Mouse (Mus musculus) heart, adult 8-10 months (tissue): ENCODE data around the gene Oasl2. TPM values are rescaled to one million over a fixed set of nuclear protein-coding genes. Genes with fewer than 3 reads are reported as not detected.
"Not testable (repeated sequence)": the region's sequence is repeated elsewhere in the genome, so short reads cannot be mapped to it uniquely, and the experiment has no call there.

Experiments used
- DNase-seq: peaks from one replicate; pipeline ENCODE4 v3.0.0; 2022; ENCODE audit warnings: low spot score
- total RNA-seq, 4 experiments: library from RNA; stranded (reverse); gene quantifications; 2 replicates each; pipeline ENCODE4 v1.2.4; 2022

Oasl2 gene
- total RNA-seq: 1 to 10 TPM; 3.5 to 4.6 (median 4.3) TPM

DNA sequence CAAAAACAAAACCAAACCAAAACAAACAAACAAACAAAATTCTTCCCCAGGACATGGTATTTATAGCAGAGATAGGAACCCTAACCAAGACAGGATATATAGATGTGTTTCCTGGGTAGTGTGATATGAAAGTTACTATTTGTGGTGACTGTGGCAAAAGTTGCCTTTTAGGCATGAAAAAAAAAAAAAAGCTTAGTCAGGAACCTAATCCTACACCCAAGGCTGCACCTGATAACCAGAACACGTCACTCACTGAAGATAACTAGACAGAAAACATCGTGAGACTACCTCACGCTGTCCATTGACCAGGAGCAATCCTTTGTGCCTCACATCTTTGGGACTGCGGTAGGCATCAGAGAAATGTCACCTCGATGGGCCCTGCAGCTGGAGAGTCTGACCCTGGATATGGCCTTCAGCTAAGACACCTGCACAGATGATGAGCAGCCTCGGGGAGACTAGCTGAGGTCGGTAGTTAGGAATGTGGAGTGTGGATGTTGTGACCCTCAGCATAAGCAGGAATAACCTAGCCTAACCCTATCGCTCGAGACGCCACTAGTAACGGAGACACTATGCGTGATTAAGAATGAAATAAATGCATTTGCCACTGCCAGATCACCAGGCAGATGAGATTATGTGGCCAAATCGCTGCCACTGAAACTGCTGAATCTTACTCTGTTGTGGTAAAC lies at the start of gene Oasl2:
Gene Oasl2 (plus strand): TSS at position 249 of the 686 bp plus-strand sequence.
- DNase-seq: peak; percentile 19

- no peak for DNase-seq
Observed at GRCm38 (mm10) chr5:114851565-114852236, 45.0 kb upstream of the Oasl2 start.

- not testable (repeated sequence) for DNase-seq
Observed at GRCm38 (mm10) chr5:114853364-114853763, 43.4 kb upstream of the Oasl2 start, which contains the start of gene 4930519G04Rik. Gene 4930519G04Rik (plus strand): TSS chr5:114853664.

- DNase-seq: no peak
Observed at GRCm38 (mm10) chr5:114858582-114858981, 38.2 kb upstream of the Oasl2 start, which contains the start of gene Gm9936. Gene Gm9936 (minus strand): TSS chr5:114858682.

DNA sequence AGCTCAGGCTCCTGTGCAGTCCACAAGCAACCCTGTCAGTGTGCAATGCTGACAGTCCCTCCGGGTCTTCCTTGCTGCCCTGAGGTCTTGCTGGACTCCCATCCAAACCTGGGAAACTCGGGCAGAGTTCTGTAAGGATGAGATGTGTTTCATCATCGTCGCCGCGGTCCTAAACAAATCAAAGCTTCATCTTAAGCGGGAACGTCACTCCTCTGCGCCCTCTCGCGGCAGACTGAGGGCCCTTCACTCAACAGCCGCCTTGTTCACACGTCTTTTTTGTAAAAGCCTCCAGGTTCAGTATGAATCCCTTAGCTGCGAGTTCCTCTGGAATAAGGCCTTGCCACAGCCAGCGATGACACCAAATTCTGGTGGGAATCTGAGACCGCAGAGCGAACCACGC lies 37.5 kb upstream of the Oasl2 start:
- peak; percentile 60 for DNase-seq

GRCm38 (mm10) chr5:114861730-114862129 lies 35.0 kb upstream of the Oasl2 start:
- DNase-seq: no peak

- DNase-seq: no peak
Observed at GRCm38 (mm10) chr5:114864813-114865212, 31.9 kb upstream of the Oasl2 start.

DNA sequence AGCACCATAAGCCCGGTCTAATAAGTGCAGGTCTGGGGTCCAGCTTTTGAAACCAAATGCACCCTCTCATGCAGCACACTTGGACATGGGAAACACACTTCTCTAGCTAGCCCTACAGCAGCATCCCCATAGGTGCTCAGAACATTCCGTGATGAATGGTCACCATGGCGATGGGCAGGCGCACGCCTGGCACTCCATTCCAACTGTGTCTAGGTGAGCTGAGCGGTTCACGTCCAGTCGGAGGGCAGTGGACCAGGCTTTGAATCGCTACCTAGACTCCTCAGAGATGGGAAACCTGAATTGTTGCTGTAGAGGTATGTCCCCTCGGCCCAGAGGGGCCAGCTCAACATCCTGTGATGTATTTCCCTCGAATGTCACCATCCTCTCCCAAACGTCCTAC lies 31.5 kb upstream of the Oasl2 start:
- DNase-seq: no peak

GRCm38 (mm10) chr5:114875858-114876257 lies 20.9 kb upstream of the Oasl2 start:
- DNase-seq: no peak

GRCm38 (mm10) chr5:114876331-114876730 lies 20.4 kb upstream of the Oasl2 start:
- no peak for DNase-seq

DNA sequence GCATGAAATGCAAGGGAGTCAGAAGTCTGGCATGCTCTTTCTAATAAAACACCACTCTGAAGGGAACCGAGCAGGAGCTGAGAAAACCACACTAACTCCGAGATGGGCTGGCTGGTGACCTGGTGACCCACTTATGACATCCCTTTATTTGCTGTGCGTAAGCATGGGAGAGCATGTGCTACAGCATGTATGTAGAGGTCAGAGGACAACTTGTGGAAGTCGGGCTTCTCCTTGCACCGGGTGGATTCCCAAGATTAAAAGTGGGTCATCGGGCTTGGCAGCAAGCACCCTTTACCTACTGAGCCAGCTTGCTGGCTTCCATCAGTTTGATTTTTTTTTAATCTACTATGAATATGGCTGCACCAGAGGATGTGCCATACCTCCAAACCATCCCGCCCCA lies 19.2 kb upstream of the Oasl2 start:
- no peak for DNase-seq

DNA sequence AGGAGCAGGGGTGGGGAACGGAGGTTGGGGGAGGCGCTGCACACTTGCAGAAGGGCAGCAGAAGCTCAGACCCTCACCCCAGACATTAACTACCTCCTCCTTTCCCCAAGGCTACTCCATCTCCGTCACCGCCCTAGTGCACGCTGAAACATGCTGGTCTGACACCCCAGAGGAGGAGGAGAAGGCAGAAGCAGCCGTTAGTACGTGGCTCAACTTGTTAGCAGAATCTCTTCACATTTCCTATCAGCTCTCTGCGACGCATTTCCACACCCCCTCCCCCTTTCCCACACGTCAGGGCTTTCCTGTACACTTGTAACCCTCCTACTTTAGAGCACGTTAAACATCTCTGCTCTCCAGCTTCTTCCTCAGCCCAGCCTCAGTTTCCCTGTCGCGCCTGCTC lies 17.3 kb upstream of the Oasl2 start:
- DNase-seq: no peak

DNA sequence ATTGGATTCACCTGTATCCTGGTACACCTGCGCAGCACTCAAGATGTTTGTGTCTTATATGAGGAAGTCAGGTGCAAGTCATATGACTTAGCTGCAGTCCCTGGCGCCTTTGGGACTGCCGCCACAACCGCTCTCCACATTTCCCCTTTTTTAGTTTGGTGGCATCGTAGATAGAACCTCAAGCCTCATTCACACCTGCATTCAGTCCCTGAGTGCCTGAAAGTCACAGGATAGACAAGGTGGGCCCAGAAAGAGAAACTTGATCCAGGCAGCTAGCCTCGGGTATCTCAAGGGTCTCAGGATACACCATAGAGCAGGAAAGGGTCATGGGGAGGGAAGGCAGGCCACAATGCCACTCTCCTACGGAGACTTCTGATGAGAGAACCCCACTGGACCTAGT lies 14.4 kb upstream of the Oasl2 start:
- DNase-seq: not testable (repeated sequence)

- DNase-seq: no peak
Observed at GRCm38 (mm10) chr5:114883022-114883421, 13.7 kb upstream of the Oasl2 start.

- DNase-seq: no peak
Observed at GRCm38 (mm10) chr5:114886801-114887200, 9.9 kb upstream of the Oasl2 start.

DNA sequence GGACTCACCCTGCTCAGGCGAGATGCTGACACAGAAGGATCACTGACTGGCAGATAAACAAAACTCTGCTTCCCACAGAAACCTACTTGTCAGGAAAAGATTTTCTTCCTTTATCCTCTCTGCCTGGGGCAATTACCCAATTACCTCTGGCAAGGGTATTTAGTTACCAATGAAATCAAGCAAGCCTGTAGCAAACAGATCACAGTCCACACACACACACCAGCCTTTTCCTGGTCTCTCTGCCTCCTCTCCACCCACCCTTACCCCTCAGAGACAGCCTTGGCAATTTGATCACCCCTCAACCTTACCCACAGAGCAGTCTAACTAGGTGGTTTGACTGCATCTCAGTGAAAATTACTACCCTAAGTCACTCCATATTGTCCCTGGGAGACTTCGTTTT lies 7.7 kb upstream of the Oasl2 start:
- DNase-seq: no peak

DNA sequence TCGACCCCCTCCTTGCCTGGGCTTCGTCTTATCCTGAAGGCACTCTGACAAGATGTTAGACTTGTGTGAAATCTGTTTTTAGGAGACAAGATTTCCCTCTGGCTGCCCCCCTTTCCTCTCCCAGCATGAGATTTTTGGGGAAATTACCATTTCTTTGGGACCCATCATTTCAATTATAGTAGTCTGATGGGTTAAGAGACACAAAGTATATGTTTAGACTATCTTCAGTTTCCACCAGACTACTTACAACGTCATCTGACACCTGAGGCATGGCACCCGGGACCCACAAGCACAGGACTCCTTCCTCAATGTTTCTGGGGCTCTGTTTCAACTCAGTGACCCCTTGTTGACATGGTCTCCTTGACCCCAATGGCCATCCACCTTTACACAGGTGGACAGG lies 1.2 kb upstream of the Oasl2 start:
- DNase-seq: no peak

GRCm38 (mm10) chr5:114897374-114897793 lies 648 bp downstream of the Oasl2 start:
- DNase-seq: peak; percentile 76

DNA sequence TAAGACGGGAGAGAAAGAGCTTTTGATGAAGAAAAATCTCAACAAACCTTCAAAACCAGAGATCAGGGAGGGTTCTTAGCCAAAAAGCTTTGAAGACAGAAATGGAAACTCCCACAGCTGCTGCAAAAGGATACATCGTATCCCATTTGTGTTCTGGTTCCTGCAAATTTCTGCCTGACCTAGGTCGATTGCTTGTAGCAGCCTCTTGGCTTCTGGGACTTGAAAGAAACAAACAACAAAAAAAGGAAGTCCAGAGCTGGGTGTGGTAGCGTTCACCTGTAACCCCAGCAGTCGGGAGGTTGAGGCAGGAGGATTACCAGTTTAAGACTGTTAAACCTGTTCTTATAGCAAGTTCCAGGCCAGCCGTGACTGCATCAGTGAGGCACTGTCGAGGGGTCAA lies 2.1 kb downstream of the Oasl2 start:
- DNase-seq: no peak

GRCm38 (mm10) chr5:114902413-114902812 lies 5.7 kb downstream of the Oasl2 start:
- DNase-seq: no peak

GRCm38 (mm10) chr5:114908598-114909305 lies 12.0 kb downstream of the Oasl2 start:
- no peak for DNase-seq

DNA sequence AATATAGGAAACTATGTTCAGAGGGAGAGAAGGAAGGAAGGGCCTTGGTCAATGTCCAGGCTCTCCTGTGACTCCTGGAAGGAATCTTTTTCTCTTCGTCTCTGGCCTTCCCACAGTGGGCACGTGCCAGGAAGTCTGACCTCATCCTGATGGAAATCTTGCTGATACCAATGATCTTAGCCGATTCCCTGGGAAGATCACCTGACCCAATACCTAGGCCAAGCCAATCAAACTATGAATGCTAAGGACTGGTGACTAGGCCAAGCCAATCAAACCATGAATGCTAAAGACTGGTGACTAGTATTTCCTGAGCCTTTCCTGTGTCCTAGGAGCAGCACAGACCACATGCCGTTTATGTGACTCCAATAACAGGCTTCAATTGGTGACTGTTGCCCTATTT lies 16.9 kb downstream of the Oasl2 start:
- DNase-seq: no peak

DNA sequence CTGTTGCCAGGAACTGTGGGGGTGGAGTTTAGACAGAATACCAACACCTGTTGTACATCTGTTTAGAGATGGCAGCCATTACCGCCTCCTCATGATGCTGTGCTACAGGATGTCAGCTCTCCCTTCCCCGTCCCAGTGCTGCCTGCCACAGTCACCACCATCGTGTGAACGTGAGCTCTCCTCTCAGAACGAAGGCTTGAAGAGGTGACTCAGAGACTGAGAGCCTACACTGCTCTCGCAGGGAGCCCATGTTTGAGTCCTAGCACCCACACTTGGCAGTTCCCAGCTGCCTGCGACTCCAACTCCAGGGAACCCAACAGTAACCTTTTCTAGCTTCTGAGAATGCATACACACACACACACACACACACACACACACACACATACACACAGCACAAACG lies 18.1 kb downstream of the Oasl2 start:
- DNase-seq: no peak
